Mouse (Mus musculus): ENCODE data around the gene Flvcr1.

The Flvcr1 gene

GRCm38 (mm10) chr1:190979100-190979563 is 46.8 kb downstream of the Flvcr1 start, which contains the start of gene Vash2:
Gene Vash2 (minus strand): TSS chr1:190979296.
- peak; percentile 42 to 47 for DNase-seq

- DNase-seq = no peak
These were observed 47.4 kb downstream of the Flvcr1 start for GRCm38 (mm10) chr1:190978511-190979073.

- DNase-seq = no peak
These were observed 48.0 kb downstream of the Flvcr1 start for GRCm38 (mm10) chr1:190978001-190978400.

- no peak for DNase-seq
These were observed 48.9 kb downstream of the Flvcr1 start for GRCm38 (mm10) chr1:190976887-190977573.

- no peak for DNase-seq
These were observed 51.1 kb downstream of the Flvcr1 start for GRCm38 (mm10) chr1:190974833-190975232.

- DNase-seq = no peak
These were observed 51.8 kb downstream of the Flvcr1 start for GRCm38 (mm10) chr1:190974191-190974590.

GRCm38 (mm10) chr1:190972612-190973192 is 53.3 kb downstream of the Flvcr1 start:
- no peak for DNase-seq

- no peak for DNase-seq
These were observed 54.0 kb downstream of the Flvcr1 start for GRCm38 (mm10) chr1:190971708-190972610.

- no peak for DNase-seq
These were observed 57.9 kb downstream of the Flvcr1 start for GRCm38 (mm10) chr1:190968010-190968409.

- DNase-seq = peak; percentile 20
These were observed 60.8 kb downstream of the Flvcr1 start for GRCm38 (mm10) chr1:190964992-190965780.

- no peak for DNase-seq
These were observed 63.2 kb downstream of the Flvcr1 start for GRCm38 (mm10) chr1:190962760-190963159.

GRCm38 (mm10) chr1:190958821-190959220 is 67.1 kb downstream of the Flvcr1 start:
- DNase-seq = no peak
